Mouse (Mus musculus) embryonic fibroblast, embryonic 13.5 days (primary cell): Measurements from ENCODE around the gene Scube2. TPM values are rescaled to one million over a fixed set of nuclear protein-coding genes. Genes with fewer than 3 reads are reported as not detected.

ENCODE experiments used
- H3K27ac ChIP-seq: 2 replicates; pipeline ENCODE4 v1.5.1; 2012; ENCODE audit warnings: low read length, control low read depth, inconsistent platforms; ENCODE audit not compliant: insufficient read depth
- H3K4me1 ChIP-seq: 2 replicates; pipeline ENCODE4 v1.6.1; 2011; ENCODE audit warnings: low read length; ENCODE audit not compliant: control insufficient read depth, insufficient read depth
- H3K4me3 ChIP-seq: 2 replicates; pipeline ENCODE4 v1.5.1; 2011; ENCODE audit warnings: mild to moderate bottlenecking, control low read depth, low read length; ENCODE audit not compliant: insufficient read depth
- CTCF ChIP-seq: IDR thresholded peaks from 2 replicates; pipeline ENCODE4 v1.5.1; 2011; ENCODE audit warnings: mild to moderate bottlenecking, control low read depth, low read length, moderate library complexity, borderline replicate concordance; ENCODE audit not compliant: insufficient read depth
- POLR2A ChIP-seq: IDR thresholded peaks from 2 replicates; pipeline ENCODE4 v1.6.1; 2011; ENCODE audit warnings: low read depth, mild to moderate bottlenecking, control low read depth, low read length, moderate library complexity
- polyA plus RNA-seq: library from polyadenylated mRNA; stranded (reverse); fragments of >200 nt; gene quantifications from 2 replicates; pipeline ENCODE4 v1.2.4, GENCODE M21; 2011; ENCODE audit warnings: low read depth; ENCODE audit not compliant: missing spikeins, insufficient read length

Gene Scube2
- polyA plus RNA-seq, 1 experiment = 1.8 TPM

DNA sequence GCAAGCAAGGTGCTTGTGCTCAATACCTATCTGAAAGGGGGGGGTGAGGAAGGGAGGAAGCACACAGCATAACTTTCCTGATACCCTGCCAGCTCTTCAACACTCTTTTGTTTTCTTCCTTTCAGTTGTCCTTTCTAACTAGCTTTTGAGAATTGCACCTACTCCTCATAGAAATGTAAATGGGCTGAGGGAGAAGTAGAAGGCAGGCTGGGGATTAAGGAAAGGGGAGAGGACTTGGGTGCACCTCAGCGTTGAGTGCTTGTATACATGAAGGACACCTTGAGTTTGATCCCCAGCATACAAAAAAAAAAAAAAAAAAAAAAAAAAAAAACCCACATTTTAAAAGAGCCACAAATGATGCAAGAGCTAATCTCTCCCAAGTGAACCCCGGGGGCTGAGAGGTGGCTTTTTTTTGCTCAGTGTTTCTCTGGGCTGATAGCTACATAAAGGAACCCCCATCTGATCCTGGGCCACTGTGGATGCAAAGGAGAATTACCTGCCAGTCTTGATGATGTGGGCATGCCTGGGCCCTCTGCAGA is 16.2 kb upstream of the Scube2 start:
- TF ChIP-seq CTCF (no peak), POLR2A (no peak)
- Histone ChIP-seq H3K4me3 (no peak overlapping the region), H3K27ac (no peak overlapping the region), H3K4me1 (no peaks in the 10 kb centered on the region)

DNA sequence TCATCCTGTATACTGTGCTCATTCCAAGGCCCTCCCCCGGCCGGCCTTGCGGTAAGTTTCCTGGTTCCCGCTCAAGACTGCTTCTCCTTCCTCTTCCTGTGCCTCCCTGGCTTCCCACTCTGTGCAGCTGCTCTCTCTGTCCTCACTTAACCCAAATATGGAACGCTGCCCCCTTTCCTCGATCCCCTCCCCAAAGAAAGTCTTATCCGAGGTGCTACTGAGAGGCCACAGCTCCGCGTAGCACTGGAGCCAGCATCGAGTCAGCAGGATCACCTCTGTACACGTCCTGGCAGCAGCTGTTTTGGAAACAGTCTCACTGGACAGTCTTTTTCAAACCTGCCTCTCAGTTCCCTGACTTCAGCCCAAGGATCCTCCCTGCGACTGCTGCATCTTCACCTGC is 13.7 kb upstream of the Scube2 start:
- Histone ChIP-seq H3K4me3 (no peak overlapping the region), H3K4me1 (no peaks in the 10 kb centered on the region), H3K27ac (no peak overlapping the region)
- no peak for TF ChIP-seq POLR2A
- TF ChIP-seq CTCF = no peak

DNA sequence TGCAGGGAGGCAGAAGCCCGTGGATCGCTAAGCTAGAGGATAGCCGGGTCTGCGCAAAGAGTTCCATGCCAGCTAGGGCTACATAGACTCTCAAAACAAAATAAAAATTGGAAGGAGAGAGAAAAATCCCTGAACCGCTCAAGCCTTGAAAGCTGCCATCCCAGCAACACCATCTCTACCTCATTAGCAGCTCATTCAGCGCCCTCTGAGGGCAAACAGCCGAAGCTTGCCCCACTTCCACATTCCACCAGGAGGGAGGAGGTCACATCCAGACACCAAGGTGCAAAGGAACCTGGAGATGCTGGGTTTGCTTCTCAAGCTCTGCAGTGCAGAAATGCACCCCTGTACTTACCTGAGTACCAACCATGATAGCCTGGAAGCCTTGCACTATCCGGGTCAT is 10.6 kb upstream of the Scube2 start:
- H3K27ac ChIP-seq = no peak overlapping the region
- H3K4me3 ChIP-seq = no peak overlapping the region
- TF ChIP-seq POLR2A (no peak), CTCF (no peak)

DNA sequence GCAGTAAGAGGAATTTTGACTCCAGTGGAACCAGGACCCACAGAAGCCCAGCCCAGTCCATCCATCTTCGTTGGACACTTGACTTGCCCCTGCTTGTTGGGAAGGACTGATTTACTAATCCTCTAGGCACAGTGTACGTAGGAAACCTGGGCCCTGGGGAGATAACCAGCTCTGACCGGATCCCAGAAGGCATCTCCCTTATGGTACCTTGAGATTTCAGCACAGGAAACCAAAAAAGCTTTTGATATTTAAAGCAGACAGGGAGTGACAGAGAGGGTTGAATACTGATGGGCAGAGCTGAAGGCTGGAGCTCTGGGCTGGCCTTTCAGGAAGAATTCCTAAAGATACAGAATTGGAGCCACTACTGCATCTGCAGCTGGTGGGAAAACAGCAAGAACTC is 10.1 kb upstream of the Scube2 start:
- Histone ChIP-seq H3K4me1 (no peaks in the 10 kb centered on the region), H3K27ac (no peak overlapping the region), H3K4me3 (no peak overlapping the region)
- TF ChIP-seq POLR2A = no peak

More for the DNA sequence above, 10.6 kb upstream of the Scube2 start:
- no peaks in the 10 kb centered on the region for H3K4me1 ChIP-seq

DNA sequence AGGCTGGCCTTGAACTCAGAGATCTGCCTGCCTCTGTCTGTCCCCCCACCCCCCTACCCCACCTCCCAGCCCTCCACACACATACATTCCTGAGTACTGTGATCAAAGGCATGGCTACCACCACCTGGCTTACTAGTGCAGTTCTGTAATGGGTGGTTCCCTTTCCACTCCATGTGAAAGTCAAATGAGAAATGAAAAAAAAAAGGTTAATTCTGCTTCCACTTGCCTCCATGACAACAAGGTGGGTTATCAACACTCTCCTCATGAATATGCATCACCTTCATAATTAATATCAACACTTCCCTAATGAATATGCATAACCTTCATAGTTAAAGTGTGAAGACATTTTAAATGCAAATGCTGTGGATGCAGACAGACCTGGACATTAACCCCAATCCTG is 9.6 kb upstream of the Scube2 start:
- Histone ChIP-seq H3K27ac (no peak overlapping the region), H3K4me1 (no peaks in the 10 kb centered on the region), H3K4me3 (no peak overlapping the region)
- no peak for TF ChIP-seq POLR2A
- TF ChIP-seq CTCF = no peak

DNA sequence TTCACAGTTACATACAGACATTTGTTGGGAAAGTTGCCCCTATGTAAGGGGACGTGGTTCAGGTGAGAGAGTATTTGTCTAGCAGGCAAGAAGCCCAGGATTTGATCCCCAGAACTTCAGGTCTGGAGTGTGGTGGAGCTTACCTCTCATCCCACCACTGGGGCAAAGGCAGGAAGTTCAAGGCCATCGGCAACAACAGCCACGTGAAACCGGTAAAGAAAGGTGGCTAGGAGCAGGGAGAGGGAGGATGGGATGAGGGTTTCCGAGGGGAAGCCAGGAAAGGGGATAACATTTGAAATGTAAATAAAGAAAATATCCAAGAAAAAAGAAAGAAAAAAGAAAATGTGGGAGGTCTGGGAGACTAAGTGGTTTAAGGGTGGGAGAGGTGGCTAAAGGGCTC is 7.7 kb upstream of the Scube2 start:
- H3K27ac ChIP-seq = no peak overlapping the region
- H3K4me3 ChIP-seq = no peak overlapping the region
- no peak for TF ChIP-seq POLR2A
- no peaks in the 10 kb centered on the region for H3K4me1 ChIP-seq

DNA sequence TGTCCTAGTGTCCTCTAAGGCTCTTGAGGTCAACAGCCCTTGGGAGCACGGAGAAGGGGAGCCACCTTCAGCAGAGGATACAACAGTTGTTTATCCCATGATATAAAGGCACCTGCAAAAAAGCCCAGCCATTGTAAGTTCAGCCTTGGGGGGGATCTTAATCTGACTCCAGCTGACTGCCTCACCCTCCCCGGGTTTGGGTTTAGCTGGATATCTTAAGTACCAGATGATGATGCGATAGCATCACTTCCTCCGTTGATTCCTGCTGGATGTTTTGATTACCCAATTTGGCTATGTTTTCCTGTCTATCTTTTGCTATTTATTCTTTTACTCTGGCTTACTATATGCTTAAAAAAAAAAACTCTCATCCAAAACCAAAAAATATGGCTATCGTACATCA is 5.8 kb upstream of the Scube2 start:
- TF ChIP-seq CTCF = no peak
- no peak for TF ChIP-seq POLR2A
- no peak overlapping the region for H3K4me3 ChIP-seq
- H3K27ac ChIP-seq = no peak overlapping the region
- H3K4me1 ChIP-seq = no peaks in the 10 kb centered on the region

DNA sequence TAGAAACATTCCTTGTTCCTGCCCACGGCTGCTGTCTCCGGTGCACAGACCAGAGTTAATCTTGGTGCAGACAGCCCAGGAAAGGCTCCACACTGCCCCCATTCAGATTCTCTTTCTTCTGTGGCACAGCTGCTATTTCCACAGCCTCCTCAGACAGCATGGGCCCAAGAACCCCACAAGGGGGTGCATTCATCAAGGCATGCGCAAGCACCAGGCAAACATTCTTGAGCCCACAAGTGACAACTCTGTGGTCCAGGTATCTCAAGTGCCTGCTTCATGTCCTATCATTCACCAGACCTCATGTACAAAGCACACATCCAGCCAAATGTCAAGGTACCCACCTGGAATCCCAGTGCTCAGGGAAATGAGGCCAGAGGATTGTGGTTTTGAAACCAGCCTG is 3.0 kb upstream of the Scube2 start:
- H3K4me3 ChIP-seq = no peak overlapping the region
- no peak overlapping the region for H3K27ac ChIP-seq
- no peak for TF ChIP-seq CTCF
- TF ChIP-seq POLR2A = no peak
- H3K4me1 ChIP-seq = no peaks in the 10 kb centered on the region

DNA sequence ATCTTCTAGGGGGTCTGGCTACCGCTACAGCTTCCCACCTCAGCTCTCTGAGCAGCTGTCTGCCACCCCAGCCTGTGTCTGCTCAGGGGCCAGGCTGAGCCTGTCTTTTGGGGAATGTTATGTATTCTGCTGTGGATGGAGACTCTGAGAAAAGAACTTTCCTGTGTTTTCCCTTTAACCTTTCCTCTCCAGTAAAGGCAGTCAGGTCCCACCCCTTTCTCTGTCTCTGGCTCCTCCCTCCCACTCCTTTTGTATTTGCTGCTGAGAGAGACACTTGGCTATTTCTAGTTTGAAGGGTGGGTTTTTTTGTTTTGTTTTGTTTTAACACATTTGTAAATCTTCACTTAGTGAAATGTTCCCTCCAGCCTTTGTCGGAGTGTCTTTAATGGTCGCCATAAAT is 1.2 kb upstream of the Scube2 start:
- H3K27ac ChIP-seq = no peak overlapping the region
- TF ChIP-seq POLR2A (no peak), CTCF (no peak)
- H3K4me3 ChIP-seq = no peak overlapping the region
- H3K4me1 ChIP-seq = no peaks in the 10 kb centered on the region

DNA sequence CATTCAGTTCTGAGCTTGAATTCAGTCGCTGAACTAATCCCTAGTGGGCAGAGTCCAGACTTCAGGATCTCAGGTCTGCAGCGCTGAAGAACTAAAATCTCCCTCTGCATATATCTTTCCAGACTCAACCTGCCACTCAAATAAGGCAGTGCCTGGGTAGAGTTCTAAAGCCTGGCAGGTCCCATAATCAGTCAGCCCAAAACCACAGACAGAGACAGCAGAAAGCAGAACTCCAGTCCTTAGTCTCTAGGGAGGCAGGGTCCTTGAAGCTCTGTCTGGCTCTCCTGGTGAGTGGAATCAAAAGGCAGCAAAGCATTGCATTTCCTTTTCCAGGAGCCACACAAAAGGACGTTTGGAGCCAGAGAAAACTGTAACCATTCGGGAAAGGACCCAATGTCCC is 1.9 kb downstream of the Scube2 start:
- no peak for TF ChIP-seq POLR2A
- Histone ChIP-seq H3K4me3 (no peak overlapping the region), H3K4me1 (no peaks in the 10 kb centered on the region), H3K27ac (no peak overlapping the region)

DNA sequence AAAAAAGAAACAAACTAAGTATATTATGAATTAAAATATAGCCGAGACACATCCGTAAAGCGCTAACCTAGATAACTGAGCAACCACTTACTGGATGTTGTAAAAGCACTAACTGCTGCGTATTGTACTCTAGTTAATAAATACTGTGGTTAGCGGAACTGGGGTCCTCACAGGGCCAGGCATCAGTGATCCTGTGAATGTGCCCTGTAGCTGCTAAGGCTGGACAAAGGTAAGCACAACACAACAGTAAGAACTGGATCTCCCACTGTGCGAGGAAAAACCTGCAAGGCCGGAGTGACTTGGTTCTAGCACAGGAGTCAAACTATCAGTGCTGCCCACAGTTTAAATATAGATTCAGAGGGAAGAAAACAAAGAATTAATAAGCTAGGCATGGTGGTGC is 5.3 kb downstream of the Scube2 start:
- Histone ChIP-seq H3K27ac (no peak overlapping the region), H3K4me3 (no peak overlapping the region), H3K4me1 (no peaks in the 10 kb centered on the region)
- TF ChIP-seq CTCF (no peak), POLR2A (no peak)

DNA sequence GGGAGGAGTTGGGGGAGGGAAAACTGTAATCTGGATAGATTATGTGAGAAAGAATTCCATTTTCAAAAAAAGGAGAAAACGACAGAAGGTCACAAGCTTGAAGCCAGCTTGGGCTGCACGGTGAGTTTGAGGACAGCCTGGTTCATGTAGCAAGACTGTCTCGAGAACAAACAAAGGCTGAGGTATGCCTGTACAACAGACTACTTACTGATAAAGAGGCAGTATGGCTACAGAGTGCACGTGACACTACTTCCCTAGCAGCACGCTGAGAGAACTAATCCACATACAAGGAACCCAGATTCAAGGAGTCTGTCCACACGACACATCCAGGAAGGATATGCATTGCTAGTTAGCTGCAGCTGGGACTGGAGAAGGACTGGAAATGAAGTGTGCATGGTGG is 6.1 kb downstream of the Scube2 start:
- no peak overlapping the region for H3K27ac ChIP-seq
- H3K4me1 ChIP-seq = no peaks in the 10 kb centered on the region
- TF ChIP-seq CTCF (no peak), POLR2A (no peak)
- H3K4me3 ChIP-seq = no peak overlapping the region
